Mouse (Mus musculus): ENCODE results near the gene Agrp. TPM values are rescaled to one million over a fixed set of nuclear protein-coding genes. Genes with fewer than 3 reads are reported as not detected.
"Not testable (repeated sequence)": the region's sequence is repeated elsewhere in the genome, so short reads cannot be mapped to it uniquely, and the experiment has no call there.

The Agrp gene
- total RNA-seq, 1 experiment, result 0.71 TPM

DNA sequence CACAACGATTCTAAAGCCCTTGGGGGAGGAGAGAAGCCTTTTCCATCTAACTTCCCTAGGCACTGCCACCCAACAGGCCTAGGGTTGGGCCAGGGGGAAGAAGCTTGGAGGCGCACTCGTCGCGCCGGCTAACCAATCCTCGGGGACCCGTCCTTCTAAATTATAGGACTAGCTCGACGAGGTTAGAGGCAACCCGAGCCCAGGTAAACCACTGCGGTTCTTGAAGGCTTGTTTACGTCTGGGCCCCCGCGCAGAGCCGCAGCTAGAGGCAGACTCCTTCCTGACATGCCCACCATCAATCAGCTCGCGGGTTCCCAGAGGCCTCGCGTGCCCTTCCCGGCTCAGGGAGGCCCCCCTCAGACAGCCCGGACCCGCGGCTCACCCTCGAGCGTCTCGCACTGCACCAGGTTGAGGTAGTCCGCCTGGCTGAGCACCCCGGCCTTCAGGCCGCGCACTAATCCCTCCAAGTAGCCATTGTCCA, 71.8 kb downstream of the Agrp start:
- Histone ChIP-seq H3K9ac (ENCODE audit: insufficient read depth, low read depth, low read length, poor library complexity, severe bottlenecking) (peak overlapping the region; percentile 83), H3K4me1 (ENCODE audit: control insufficient read depth in 2 of 2, insufficient read depth in 2 of 2, low read length in 2 of 2, poor library complexity in 1 of 2) (peaks cover 2 to 10% of the 10 kb centered on the region in 2 experiments; a peak in 2 of 4 replicates), H3K9me3 (ENCODE audit: control insufficient read depth, insufficient read depth, low read depth, low read length) (no peaks in the 10 kb centered on the region), H3K36me3 (ENCODE audit: control insufficient read depth, insufficient read depth, low read length, poor library complexity, severe bottlenecking) (no peaks in the 10 kb centered on the region), H3K27ac (ENCODE audit: insufficient read depth, low read depth, low read length, poor library complexity, severe bottlenecking) (no peak overlapping the region), H3K4me3 (ENCODE audit: insufficient read depth in 1 of 2, low read depth in 1 of 2, low read length in 2 of 2, poor library complexity in 1 of 2, severe bottlenecking in 1 of 2) (peak overlapping the region; percentile 78 to 81)
- DNase-seq (ENCODE audit: low read depth, low spot score), result no peak
- TF ChIP-seq CHD2 (IDR thresholded peaks at IDR 0.05; ENCODE audit: low read depth, low read length) (no peak), ZNF384 (IDR thresholded peaks at IDR 0.05; ENCODE audit: low read depth, low read length) (no peak), MAFK (IDR thresholded peaks at IDR 0.05; ENCODE audit: insufficient read depth, low read depth, low read length) (no peak), HCFC1 (IDR thresholded peaks at IDR 0.05; ENCODE audit: borderline replicate concordance, insufficient read depth, low read length) (no peak), ZC3H11A (IDR thresholded peaks at IDR 0.05; ENCODE audit: borderline replicate concordance, low read depth, low read length) (no peak)
- in situ Hi-C loops (cut with MboI; ENCODE audit: low sequenced_read_pairs in 2 of 2, unreplicated experiment in 2 of 2), result no loop called here

DNA sequence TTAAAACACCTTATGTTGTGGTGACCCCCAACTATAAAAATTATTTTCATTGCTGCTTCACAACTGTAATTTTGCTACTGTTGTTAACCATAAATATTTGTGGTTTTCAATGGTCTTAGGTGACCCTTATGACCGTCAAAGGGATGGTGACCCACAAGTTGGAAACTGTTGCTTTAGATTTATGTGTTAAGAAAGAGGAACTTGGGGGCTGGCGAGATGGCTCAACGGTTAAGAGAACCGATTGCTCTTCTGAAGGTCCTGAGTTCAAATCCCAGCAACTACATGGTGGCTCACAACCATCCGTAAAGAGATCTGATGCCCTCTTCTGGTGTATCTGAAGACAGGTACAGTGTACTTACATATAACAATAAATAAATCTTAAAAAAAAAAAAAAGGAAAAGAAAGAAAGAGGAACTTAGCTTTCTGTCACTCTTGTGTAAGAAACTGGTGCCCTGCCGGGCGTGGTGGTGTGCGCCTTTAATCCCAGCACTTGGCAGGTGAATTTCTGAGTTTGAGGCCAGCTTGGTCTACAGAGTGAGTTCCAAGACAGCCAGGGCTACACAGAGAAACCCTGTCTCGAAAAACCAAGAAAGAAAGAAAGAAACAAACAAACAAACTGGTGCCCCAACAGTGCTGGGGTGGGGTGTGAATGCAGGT, 72.5 kb downstream of the Agrp start:
- in situ Hi-C loops (cut with MboI; ENCODE audit: low sequenced_read_pairs in 2 of 2, unreplicated experiment in 2 of 2); H3K27ac ChIP-seq (ENCODE audit: insufficient read depth, low read depth, low read length, poor library complexity, severe bottlenecking); DNase-seq (ENCODE audit: low read depth, low spot score); H3K9me3 ChIP-seq (ENCODE audit: control insufficient read depth, insufficient read depth, low read depth, low read length); H3K4me1 ChIP-seq (ENCODE audit: control insufficient read depth in 2 of 2, insufficient read depth in 2 of 2, low read length in 2 of 2, poor library complexity in 1 of 2); H3K36me3 ChIP-seq (ENCODE audit: control insufficient read depth, insufficient read depth, low read length, poor library complexity, severe bottlenecking): not testable (repeated sequence)
- peak overlapping the region; percentile 78 to 81 for H3K4me3 ChIP-seq (ENCODE audit: insufficient read depth in 1 of 2, low read depth in 1 of 2, low read length in 2 of 2, poor library complexity in 1 of 2, severe bottlenecking in 1 of 2)
- peak overlapping the region; percentile 83; the same call in 1 of the 2 replicates for H3K9ac ChIP-seq (ENCODE audit: insufficient read depth, low read depth, low read length, poor library complexity, severe bottlenecking)

DNA sequence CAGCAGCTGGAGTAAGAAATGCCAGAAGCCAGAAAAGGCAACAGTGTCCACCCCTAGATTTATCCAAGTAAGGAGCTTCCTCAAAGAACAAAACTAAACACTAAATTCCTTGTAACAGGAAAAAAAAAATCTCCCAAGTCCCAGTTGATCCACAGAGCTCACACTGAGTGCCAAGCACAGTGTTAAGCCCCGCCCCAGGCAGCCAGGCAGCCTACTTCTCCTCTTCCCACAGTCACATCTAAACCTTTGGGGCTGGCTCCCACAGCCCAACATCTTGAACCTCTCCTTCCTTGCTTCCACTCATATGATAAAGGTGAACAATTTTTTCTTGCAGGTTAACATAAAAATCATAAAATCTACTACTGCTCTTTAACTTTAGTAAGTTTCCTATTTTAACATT, 73.3 kb downstream of the Agrp start:
- TF ChIP-seq HCFC1 (IDR thresholded peaks at IDR 0.05; ENCODE audit: borderline replicate concordance, insufficient read depth, low read length), result no peak
- no peak for TF ChIP-seq CHD2 (IDR thresholded peaks at IDR 0.05; ENCODE audit: low read depth, low read length)
- DNase-seq (ENCODE audit: low read depth, low spot score), result no peak
- Histone ChIP-seq H3K4me3 (ENCODE audit: insufficient read depth in 1 of 2, low read depth in 1 of 2, low read length in 2 of 2, poor library complexity in 1 of 2, severe bottlenecking in 1 of 2) (no peak overlapping the region), H3K9ac (ENCODE audit: insufficient read depth, low read depth, low read length, poor library complexity, severe bottlenecking) (no peak overlapping the region), H3K9me3 (ENCODE audit: control insufficient read depth, insufficient read depth, low read depth, low read length) (no peaks in the 10 kb centered on the region), H3K4me1 (ENCODE audit: control insufficient read depth in 2 of 2, insufficient read depth in 2 of 2, low read length in 2 of 2, poor library complexity in 1 of 2) (peaks cover 2 to 7% of the 10 kb centered on the region in 2 experiments; a peak in 2 of 4 replicates), H3K27ac (ENCODE audit: insufficient read depth, low read depth, low read length, poor library complexity, severe bottlenecking) (no peak overlapping the region), H3K36me3 (ENCODE audit: control insufficient read depth, insufficient read depth, low read length, poor library complexity, severe bottlenecking) (no peaks in the 10 kb centered on the region)
- in situ Hi-C loops (cut with MboI; ENCODE audit: low sequenced_read_pairs in 2 of 2, unreplicated experiment in 2 of 2), result no loop called here

DNA sequence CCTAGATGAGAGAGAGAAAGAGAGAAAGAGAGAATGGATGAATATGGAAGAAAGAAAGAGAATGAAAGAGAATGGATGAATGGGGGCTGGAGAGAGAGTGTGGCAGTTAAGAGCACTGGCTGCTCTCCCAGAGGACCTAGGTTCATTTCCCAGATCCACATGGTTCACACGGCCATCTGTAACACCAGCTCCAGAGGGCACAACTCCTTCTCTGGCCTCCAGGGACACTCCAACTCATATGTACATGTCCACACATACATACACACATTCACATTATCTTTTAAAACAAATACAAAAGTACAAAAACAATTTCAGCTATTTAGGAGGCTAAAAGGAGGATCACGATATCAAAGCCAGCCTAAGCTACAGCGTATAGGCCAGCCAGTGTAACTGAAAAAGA, 74.3 kb downstream of the Agrp start:
- no peak for DNase-seq (ENCODE audit: low read depth, low spot score)
- no peak for TF ChIP-seq ZNF384 (IDR thresholded peaks at IDR 0.05; ENCODE audit: low read depth, low read length)
- TF ChIP-seq MAFK (IDR thresholded peaks at IDR 0.05; ENCODE audit: insufficient read depth, low read depth, low read length), result no peak
- TF ChIP-seq HCFC1 (IDR thresholded peaks at IDR 0.05; ENCODE audit: borderline replicate concordance, insufficient read depth, low read length), result no peak
- no peak for TF ChIP-seq ZC3H11A (IDR thresholded peaks at IDR 0.05; ENCODE audit: borderline replicate concordance, low read depth, low read length)
- no peak for TF ChIP-seq CHD2 (IDR thresholded peaks at IDR 0.05; ENCODE audit: low read depth, low read length)
- in situ Hi-C loops (cut with MboI; ENCODE audit: low sequenced_read_pairs in 2 of 2, unreplicated experiment in 2 of 2), result no loop called here
- Histone ChIP-seq H3K4me1 (ENCODE audit: control insufficient read depth in 2 of 2, insufficient read depth in 2 of 2, low read length in 2 of 2, poor library complexity in 1 of 2) (peaks cover 2 to 7% of the 10 kb centered on the region in 2 experiments; a peak in 2 of 4 replicates), H3K9ac (ENCODE audit: insufficient read depth, low read depth, low read length, poor library complexity, severe bottlenecking) (no peak overlapping the region), H3K36me3 (ENCODE audit: control insufficient read depth, insufficient read depth, low read length, poor library complexity, severe bottlenecking) (no peaks in the 10 kb centered on the region), H3K9me3 (ENCODE audit: control insufficient read depth, insufficient read depth, low read depth, low read length) (no peaks in the 10 kb centered on the region), H3K27ac (ENCODE audit: insufficient read depth, low read depth, low read length, poor library complexity, severe bottlenecking) (no peak overlapping the region), H3K4me3 (ENCODE audit: insufficient read depth in 1 of 2, low read depth in 1 of 2, low read length in 2 of 2, poor library complexity in 1 of 2, severe bottlenecking in 1 of 2) (no peak overlapping the region)

DNA sequence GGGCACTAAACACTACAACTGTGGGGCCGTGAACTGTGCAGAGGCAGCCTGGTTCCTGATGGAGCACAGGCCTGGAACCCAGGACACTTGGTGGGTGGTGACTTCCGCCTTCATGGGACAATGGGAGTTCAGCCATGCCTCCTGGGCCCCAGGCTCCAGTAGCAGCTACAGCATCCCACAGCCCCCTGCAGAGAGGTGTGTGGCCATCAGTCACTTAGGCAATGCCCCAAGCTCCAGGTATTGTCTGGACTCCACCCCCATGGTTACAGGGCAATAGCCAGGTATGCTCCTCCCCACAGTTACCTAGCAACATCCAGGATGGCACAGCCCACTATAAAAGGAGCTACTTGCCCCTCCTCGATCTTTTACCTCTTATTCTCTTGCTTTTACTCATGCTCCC, 82.0 kb downstream of the Agrp start:
- Histone ChIP-seq H3K9ac (ENCODE audit: insufficient read depth, low read depth, low read length, poor library complexity, severe bottlenecking) (no peak overlapping the region), H3K9me3 (ENCODE audit: control insufficient read depth, insufficient read depth, low read depth, low read length) (no peaks in the 10 kb centered on the region), H3K4me3 (ENCODE audit: insufficient read depth in 1 of 2, low read depth in 1 of 2, low read length in 2 of 2, poor library complexity in 1 of 2, severe bottlenecking in 1 of 2) (no peak overlapping the region), H3K36me3 (ENCODE audit: control insufficient read depth, insufficient read depth, low read length, poor library complexity, severe bottlenecking) (no peaks in the 10 kb centered on the region; the same call in 1 of the 2 replicates), H3K4me1 (ENCODE audit: control insufficient read depth in 2 of 2, insufficient read depth in 2 of 2, low read length in 2 of 2, poor library complexity in 1 of 2) (peaks cover 0 to 5% of the 10 kb centered on the region in 2 experiments; a peak in 1 of 4 replicates), H3K27ac (ENCODE audit: insufficient read depth, low read depth, low read length, poor library complexity, severe bottlenecking) (no peak overlapping the region)
- TF ChIP-seq ZNF384 (IDR thresholded peaks at IDR 0.05; ENCODE audit: low read depth, low read length) (no peak), HCFC1 (IDR thresholded peaks at IDR 0.05; ENCODE audit: borderline replicate concordance, insufficient read depth, low read length) (no peak), ZC3H11A (IDR thresholded peaks at IDR 0.05; ENCODE audit: borderline replicate concordance, low read depth, low read length) (no peak), MAFK (IDR thresholded peaks at IDR 0.05; ENCODE audit: insufficient read depth, low read depth, low read length) (no peak), CHD2 (IDR thresholded peaks at IDR 0.05; ENCODE audit: low read depth, low read length) (no peak)
- in situ Hi-C loops (cut with MboI; ENCODE audit: low sequenced_read_pairs in 2 of 2, unreplicated experiment in 2 of 2), result no loop called here
- peak; percentile 47 for DNase-seq (ENCODE audit: low read depth, low spot score)

Measured in ES-E14 (cell line).